Mouse (Mus musculus) hindbrain, postnatal 0 days (tissue): Measurements from ENCODE around the gene Lztfl1. TPM values are rescaled to one million over a fixed set of nuclear protein-coding genes. Genes with fewer than 3 reads are reported as not detected.
A peak's percentile ranks its signal among the peaks of the same experiment; 100 is the strongest.

Experiments used
- ATAC-seq: fragments of 200-750 bp; cut with Nextera tagmentation; 2 replicates; pipeline ENCODE4 v1.8.0; 2017; ENCODE audit warnings: mild to moderate bottlenecking, moderate TSS enrichment, moderate library complexity
- DNase-seq: peaks from one replicate; pipeline ENCODE4 v3.0.0-alpha.2; 2015; ENCODE audit warnings: low spot score
- H3K27ac ChIP-seq: fragments of 300-500 bp; sonication (generic); 2 replicates; pipeline ENCODE4 v1.5.1; 2014; ENCODE audit warnings: mild to moderate bottlenecking
- H3K27me3 ChIP-seq: fragments of 300-500 bp; sonication (generic); 2 replicates; pipeline ENCODE4 v1.6.1; 2014; ENCODE audit warnings: low read length, mixed read lengths; ENCODE audit not compliant: insufficient read depth
- H3K36me3 ChIP-seq: fragments of 300-500 bp; sonication (generic); 2 replicates; pipeline ENCODE4 v1.6.1; 2014; ENCODE audit warnings: low read length, mixed read lengths; ENCODE audit not compliant: insufficient read depth
- H3K4me1 ChIP-seq: fragments of 300-500 bp; sonication (generic); 2 replicates; pipeline ENCODE4 v1.6.1; 2014; ENCODE audit warnings: antibody characterized with exemption, low read length, mixed read lengths; ENCODE audit not compliant: insufficient read depth
- H3K4me2 ChIP-seq: fragments of 300-500 bp; sonication (generic); 2 replicates; pipeline ENCODE4 v1.6.1; 2014; ENCODE audit warnings: low read depth, mild to moderate bottlenecking, low read length, moderate library complexity, mixed read lengths
- H3K4me3 ChIP-seq: fragments of 300-500 bp; sonication (generic); 2 replicates; pipeline ENCODE4 v1.5.1; 2014; ENCODE audit warnings: low read length
- H3K9ac ChIP-seq: fragments of 300-500 bp; sonication (generic); replicated peaks from 2 replicates; pipeline ENCODE4 v1.6.1; 2014; ENCODE audit warnings: mild to moderate bottlenecking, low read length, moderate library complexity, mixed read lengths
- H3K9me3 ChIP-seq: fragments of 300-500 bp; sonication (generic); 2 replicates; pipeline ENCODE4 v1.6.1; 2016; ENCODE audit warnings: low read length, mixed read lengths
- CTCF ChIP-seq: IDR thresholded peaks from 2 replicates; pipeline ENCODE4 v1.5.1; 2016; ENCODE audit warnings: antibody characterized with exemption, control low read depth, low read depth
- WGBS: fragments of 180-500 bp; shearing (Covaris S2); extraction: QIAGEN DNeasy Blood & Tissue Kit; methylation state at CpG from one replicate; pipeline ENCODE4 v1.1.7; 2014; 5-methylcytosine and 5-hydroxymethylcytosine counted together
- polyA plus RNA-seq: library from polyadenylated mRNA; unstranded; fragments of >200 nt; fragmentation: Nextera tagmentation; extraction: Ambion mirVana; gene quantifications from 2 replicates; pipeline ENCODE4 v1.2.1, GENCODE M21; 2015
- total RNA-seq: library from RNA; depleted of rRNA; stranded (reverse); fragments of >200 nt; gene quantifications from 2 replicates; pipeline ENCODE4 v1.2.3, GENCODE M21; 2014; rRNA removed

Lztfl1 gene
- total RNA-seq (18.6 and 21.4 TPM in 2 replicates), polyA plus RNA-seq (43.3 and 49.0 TPM in 2 replicates)

DNA sequence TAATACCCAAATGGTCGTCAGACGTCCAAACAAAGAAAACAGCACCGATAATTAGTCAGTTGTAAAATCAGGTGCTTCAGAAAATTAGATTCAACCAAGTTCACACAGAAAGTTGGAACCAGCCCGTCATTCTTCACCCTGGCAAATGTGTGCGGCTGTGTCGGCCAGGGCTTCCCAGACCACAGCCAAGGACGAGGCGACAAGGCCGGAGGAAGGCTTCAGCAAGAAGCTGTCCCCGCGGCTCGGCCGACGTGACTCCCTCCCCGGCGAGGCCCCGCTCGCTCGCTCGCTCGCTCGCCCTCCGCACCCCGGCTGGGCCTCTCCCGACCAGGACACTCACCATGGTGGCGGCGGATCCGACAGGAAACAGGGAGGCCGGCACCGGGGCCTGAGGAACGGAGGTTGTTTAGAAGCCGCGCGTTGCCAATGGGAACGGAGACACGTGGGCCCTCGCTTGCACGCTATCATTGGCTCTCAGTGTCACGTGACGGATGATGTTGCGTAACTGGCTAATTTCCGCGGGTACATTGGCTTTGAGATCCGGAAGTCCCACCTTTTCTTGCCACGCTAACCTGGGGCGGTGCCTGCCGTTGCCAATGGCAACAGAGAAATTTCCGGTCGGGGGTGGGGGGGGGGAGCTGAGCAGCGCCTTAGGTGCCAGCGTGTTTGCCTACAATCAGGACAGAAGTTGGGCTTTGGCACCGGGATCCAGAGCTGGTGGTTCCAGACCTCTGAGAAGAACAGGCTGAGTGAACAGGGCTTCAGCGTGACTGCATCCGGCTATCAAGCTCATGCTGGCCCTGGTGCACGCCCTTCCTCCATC lies at the start of gene Lztfl1:
Gene Lztfl1 (minus strand): TSS at position 512 of the 823 bp plus-strand sequence.
- DNase-seq, result peak; percentile 100
- TF ChIP-seq CTCF, result no peak
- Histone ChIP-seq H3K9me3 (no peaks in the 10 kb centered on the region), H3K4me2 (peak within 1 kb of the TSS; percentile 82), H3K27ac (peak within 1 kb of the TSS; percentile 71), H3K27me3 (no peaks in the 10 kb centered on the region), H3K4me3 (peak within 1 kb of the TSS; percentile 67), H3K36me3 (no peaks in the 10 kb centered on the region), H3K9ac (peak within 1 kb of the TSS; percentile 76), H3K4me1 (peaks cover 4% of the 10 kb centered on the region)
- under 1% methylated on average over 55 of the region's 55 CpGs for WGBS
- peak; percentile 100 for ATAC-seq

DNA sequence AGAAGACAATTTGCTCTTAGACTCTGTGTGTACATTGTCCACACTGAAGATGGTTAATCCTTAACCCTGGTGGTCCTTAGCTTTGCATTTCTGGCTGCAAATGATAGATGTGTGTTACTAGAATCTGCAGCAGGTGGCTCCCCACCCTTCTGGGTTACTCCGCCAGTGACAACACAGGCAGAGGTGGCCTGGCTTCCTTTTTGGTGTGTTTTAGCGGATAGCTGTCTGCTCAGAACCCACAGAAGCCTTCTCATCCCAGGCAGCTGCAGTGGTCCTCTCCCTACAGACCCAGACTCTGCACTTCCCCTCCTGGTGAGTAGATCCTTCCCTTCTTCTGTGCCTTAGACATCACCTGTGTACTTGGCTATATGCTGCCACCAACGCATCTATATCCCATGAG lies 49.5 kb upstream of the Lztfl1 start:
- Histone ChIP-seq H3K4me2 (no peak overlapping the region), H3K4me3 (no peak overlapping the region), H3K4me1 (no peaks in the 10 kb centered on the region), H3K9ac (no peak overlapping the region), H3K36me3 (no peaks in the 10 kb centered on the region), H3K27ac (no peak overlapping the region), H3K27me3 (no peaks in the 10 kb centered on the region), H3K9me3 (no peaks in the 10 kb centered on the region)
- WGBS, result 91% methylated on average over 3 of the region's 3 CpGs
- DNase-seq (no peak), ATAC-seq (no peak)
- no peak for TF ChIP-seq CTCF

DNA sequence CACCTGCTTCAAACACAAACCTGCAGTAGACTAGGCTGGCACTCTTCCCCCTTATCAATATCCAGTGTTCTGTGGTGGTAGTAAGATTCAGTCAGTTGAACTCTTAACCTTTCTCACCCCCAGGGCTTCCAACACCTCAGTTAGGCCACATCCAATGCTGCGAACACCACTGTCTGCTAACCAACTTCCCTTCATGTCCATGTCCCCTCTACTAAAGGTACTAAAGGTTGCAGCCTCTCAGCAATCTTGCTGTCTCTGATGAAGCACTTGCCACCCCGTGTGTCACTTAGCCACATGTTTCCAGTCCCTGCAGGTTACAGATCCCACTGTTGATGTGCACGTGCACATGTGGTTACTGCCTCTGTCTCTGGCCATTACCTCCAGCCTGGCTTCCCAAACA lies 46.3 kb upstream of the Lztfl1 start:
- ATAC-seq (no peak), DNase-seq (no peak)
- TF ChIP-seq CTCF, result no peak
- Histone ChIP-seq H3K9ac (no peak overlapping the region), H3K4me3 (no peak overlapping the region), H3K27me3 (no peaks in the 10 kb centered on the region), H3K36me3 (no peaks in the 10 kb centered on the region), H3K4me1 (no peaks in the 10 kb centered on the region), H3K27ac (no peak overlapping the region), H3K9me3 (no peaks in the 10 kb centered on the region), H3K4me2 (no peak overlapping the region)
- 87% methylated on average over 3 of the region's 3 CpGs for WGBS

DNA sequence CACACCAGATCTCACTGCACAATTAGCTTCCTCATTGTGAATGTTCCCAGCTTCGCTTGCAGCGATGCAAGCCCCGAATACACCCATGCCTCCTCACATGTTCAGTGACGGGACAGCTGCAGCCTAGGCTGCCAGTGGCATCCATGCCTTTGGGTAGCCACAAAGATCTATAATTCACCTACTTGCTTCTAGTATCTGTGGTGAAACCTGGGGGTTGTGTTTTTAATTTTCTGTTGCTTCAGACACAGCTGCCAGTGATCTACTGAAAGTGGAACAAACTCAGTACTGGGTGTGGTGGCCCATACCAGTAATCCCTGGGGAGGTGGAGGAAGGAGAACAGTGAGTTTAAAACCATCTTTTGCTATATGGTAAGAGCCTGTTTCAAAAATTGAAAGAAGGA lies 45.4 kb upstream of the Lztfl1 start:
- Histone ChIP-seq H3K36me3 (no peaks in the 10 kb centered on the region), H3K27ac (no peak overlapping the region), H3K4me2 (no peak overlapping the region), H3K27me3 (no peaks in the 10 kb centered on the region), H3K9ac (no peak overlapping the region), H3K4me3 (no peak overlapping the region), H3K4me1 (no peaks in the 10 kb centered on the region), H3K9me3 (no peaks in the 10 kb centered on the region)
- DNase-seq (no peak), ATAC-seq (no peak)
- WGBS, result 91% methylated on average over 4 of the region's 4 CpGs
- TF ChIP-seq CTCF, result no peak

DNA sequence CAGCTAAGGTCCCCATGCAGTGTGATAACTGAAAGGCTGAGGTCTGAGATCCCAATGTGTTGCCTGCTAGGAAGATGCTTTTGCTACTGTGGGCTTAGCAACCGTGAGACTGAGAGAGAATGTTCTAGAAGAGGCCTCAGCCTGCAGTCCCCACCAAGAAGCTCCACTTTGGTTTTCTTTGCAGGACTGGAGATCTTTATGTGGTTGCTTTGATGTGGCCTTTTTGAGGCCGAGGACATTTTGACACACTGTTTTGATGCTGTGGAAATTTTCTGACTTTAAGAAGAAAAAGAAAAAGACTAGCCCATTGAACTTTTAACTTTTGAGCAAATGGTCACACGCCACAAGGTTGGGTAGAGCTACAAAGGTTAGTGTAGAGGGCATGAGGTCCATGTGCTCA lies 43.3 kb upstream of the Lztfl1 start:
- DNase-seq (no peak), ATAC-seq (no peak)
- Histone ChIP-seq H3K27me3 (no peaks in the 10 kb centered on the region), H3K4me2 (no peak overlapping the region), H3K9ac (no peak overlapping the region), H3K9me3 (no peaks in the 10 kb centered on the region), H3K27ac (no peak overlapping the region), H3K4me3 (no peak overlapping the region), H3K36me3 (no peaks in the 10 kb centered on the region), H3K4me1 (no peaks in the 10 kb centered on the region)
- 86% methylated on average over 3 of the region's 3 CpGs for WGBS
- TF ChIP-seq CTCF, result no peak

DNA sequence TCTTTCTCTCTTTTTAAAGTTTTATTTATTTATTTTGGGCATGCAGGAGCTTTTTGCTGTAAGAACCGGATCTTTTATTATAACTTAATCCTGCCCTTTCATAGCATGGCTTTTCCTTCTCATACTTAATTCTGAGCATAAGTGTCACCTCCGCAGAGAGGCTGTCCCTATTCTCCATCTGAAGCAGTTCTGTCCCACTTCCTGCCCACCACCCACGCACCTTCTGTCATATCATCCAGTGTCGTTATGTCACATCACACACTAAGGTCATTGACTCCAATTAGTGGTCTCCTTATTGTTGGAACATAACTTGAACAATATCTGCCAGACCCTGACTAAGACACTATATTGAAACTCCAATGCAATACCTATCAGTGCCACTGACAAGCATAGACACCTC lies 41.1 kb upstream of the Lztfl1 start:
- H3K4me1 ChIP-seq, result no peaks in the 10 kb centered on the region
- H3K9ac ChIP-seq, result no peak overlapping the region
- H3K27me3 ChIP-seq, result no peaks in the 10 kb centered on the region
- no peaks in the 10 kb centered on the region for H3K9me3 ChIP-seq
- ATAC-seq (no peak), DNase-seq (no peak)
- WGBS, result 88% methylated on average over 4 of the region's 4 CpGs
- no peak overlapping the region for H3K4me3 ChIP-seq
- no peak for TF ChIP-seq CTCF
- H3K27ac ChIP-seq, result no peak overlapping the region
- H3K4me2 ChIP-seq, result no peak overlapping the region
- H3K36me3 ChIP-seq, result no peaks in the 10 kb centered on the region

DNA sequence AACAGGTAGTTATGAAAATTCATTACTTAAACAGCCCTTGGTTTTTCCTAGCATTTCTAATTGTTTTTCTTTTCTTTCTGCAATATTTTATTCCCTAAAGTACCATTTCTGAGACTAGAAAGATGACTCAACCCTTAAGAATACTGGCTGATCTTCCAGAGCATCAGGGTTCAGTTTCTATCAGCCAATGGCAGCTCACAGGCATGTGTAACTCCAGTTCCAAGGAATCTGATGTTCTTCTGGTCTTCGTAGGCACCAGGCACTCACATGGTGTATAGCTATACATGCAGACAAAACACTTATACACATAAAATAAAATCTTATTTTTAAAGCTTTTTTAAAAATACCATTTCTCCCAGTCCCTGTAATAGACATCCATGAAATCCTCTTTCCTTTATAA lies 40.7 kb upstream of the Lztfl1 start:
- no peaks in the 10 kb centered on the region for H3K27me3 ChIP-seq
- ATAC-seq (no peak), DNase-seq (no peak)
- WGBS, result 74% methylated on average over 1 of the region's 1 CpGs
- no peak overlapping the region for H3K4me3 ChIP-seq
- H3K9me3 ChIP-seq, result no peaks in the 10 kb centered on the region
- no peaks in the 10 kb centered on the region for H3K36me3 ChIP-seq
- no peak overlapping the region for H3K27ac ChIP-seq
- no peaks in the 10 kb centered on the region for H3K4me1 ChIP-seq
- no peak for TF ChIP-seq CTCF
- no peak overlapping the region for H3K9ac ChIP-seq
- no peak overlapping the region for H3K4me2 ChIP-seq
